Mouse (Mus musculus): ENCODE data around the gene Hcfc1r1.

GRCm38 (mm10) chr17:23645894-23646293, 27.5 kb upstream of the Hcfc1r1 start:
- TF ChIP-seq CTCF (IDR thresholded peaks at IDR 0.05; ENCODE audit: control insufficient read depth, insufficient read depth, insufficient read length) (no peak), MYOD1 (IDR thresholded peaks at IDR 0.05; ENCODE audit: control insufficient read depth, insufficient read length, low read depth) (no peak), USF1 (IDR thresholded peaks at IDR 0.05; ENCODE audit: low read depth) (no peak), MYOG (IDR thresholded peaks at IDR 0.05; ENCODE audit: control insufficient read depth, extremely low read depth, insufficient read length) (no peak), MAX (IDR thresholded peaks at IDR 0.05) (no peak)
